In genomic region chr1:82554443-82554850, GRCm38 (mm10) we compare ENCODE assay signal across 9 mouse cellular contexts. TPM values are rescaled to one million over a fixed set of nuclear protein-coding genes. Genes with fewer than 3 reads are reported as not detected.
DNase-seq lines count a peak whose midpoint lies in the region; ATAC-seq and TF ChIP-seq lines count a peak whose summit lies in the region.
"Had no signal": no experiment of that assay in that cellular context is flagged by ENCODE, and none has a peak within 500 bp of the region (broad histone marks: within the 10 kb centered on the region; RNA-seq: fewer than 3 reads in every experiment).

No protein-coding gene starts in this region.

- peak; percentile 27 to 82; a peak in 2 of 4 replicates for TF ChIP-seq CTCF in CH12.LX (conservative IDR thresholded peaks at IDR 0.05 in 1 of 2, IDR thresholded peaks at IDR 0.05 in 1 of 2; ENCODE audit: low read depth in 2 of 2, low read length in 2 of 2)
- peak; percentile 67 for TF ChIP-seq CTCF in liver, embryonic 14.5 days (IDR thresholded peaks at IDR 0.05; ENCODE audit: low read depth)

- no peak overlapping the region for H3K27ac ChIP-seq in CH12.LX (ENCODE audit: insufficient read depth, low read depth)
- H3K27ac ChIP-seq in hindbrain, embryonic 10.5 days: no peak overlapping the region
- H3K27ac ChIP-seq in liver, embryonic 14.5 days: no peak overlapping the region
- H3K27ac ChIP-seq: limb, embryonic 15.5 days had no signal

- H3K4me3 ChIP-seq in CH12.LX (replicated peaks in 1 of 3; ENCODE audit: low read depth in 2 of 3, low read length in 2 of 3, poor library complexity in 1 of 3): no peak overlapping the region
- no peak overlapping the region for H3K4me3 ChIP-seq in hindbrain, embryonic 10.5 days
- H3K4me3 ChIP-seq in liver, embryonic 14.5 days (ENCODE audit: insufficient read depth in 1 of 2, low read depth in 2 of 2, low read length in 2 of 2): no peak overlapping the region
- H3K4me3 ChIP-seq: limb, embryonic 15.5 days had no signal

- no peak for TF ChIP-seq EP300 in CH12.LX (IDR thresholded peaks at IDR 0.05; ENCODE audit: low read length)
- no peak for TF ChIP-seq EP300 in liver, embryonic 14.5 days (IDR thresholded peaks at IDR 0.05; ENCODE audit: low read depth)

- H3K9ac ChIP-seq in CH12.LX (ENCODE audit: insufficient read depth, low read depth): no peak overlapping the region
- no peak overlapping the region for H3K9ac ChIP-seq in liver, embryonic 14.5 days (replicated peaks)
- H3K9ac ChIP-seq: limb, embryonic 15.5 days had no signal

- peaks cover 2% of the 10 kb centered on the region for H3K27me3 ChIP-seq in CH12.LX (replicated peaks)
- no peaks in the 10 kb centered on the region for H3K27me3 ChIP-seq in hindbrain, embryonic 10.5 days (ENCODE audit: insufficient read depth, poor library complexity, severe bottlenecking)
- no peaks in the 10 kb centered on the region for H3K27me3 ChIP-seq in liver, embryonic 14.5 days (ENCODE audit: control insufficient read depth, insufficient read depth, low read length)
- H3K27me3 ChIP-seq: limb, embryonic 15.5 days had no signal

- peak; percentile 8 for DNase-seq in cerebellum, adult 8-10 months
- DNase-seq in cerebellum, postnatal 4 days (ENCODE audit: low spot score in 2 of 2): no peak
- DNase-seq in CH12.LX (ENCODE audit: extremely low read depth): peak; percentile 43
- peak; percentile 73 for DNase-seq in embryo, embryonic 10.5 days (ENCODE audit: low spot score)
- DNase-seq in hindbrain, embryonic 10.5 days (ENCODE audit: low spot score): peak; percentile 47
- peak in 2 of 3 experiments; percentile 14 to 18 for DNase-seq in liver, embryonic 14.5 days (ENCODE audit: low read depth in 3 of 3, low spot score in 3 of 3)
- DNase-seq in ovary, postnatal 36 days (ENCODE audit: low spot score): peak; percentile 15
- no peak for DNase-seq in gastrocnemius, postnatal 25 days

- in situ Hi-C loops in CH12.LX (cut with MboI; ENCODE audit: low pct_ligation_motif_present, low pct_unique_long_range_greater_than_20kb, low sequenced_read_pairs): loop anchor here (10.0 to 25.0 kb wide), 2 partner anchors 90 to 208 kb away; partner anchors contain the start of genes Gm47791 and Tm4sf20

- no peaks in the 10 kb centered on the region for H3K79me2 ChIP-seq in CH12.LX (replicated peaks; ENCODE audit: control insufficient read depth, extremely low read depth, insufficient read depth, poor library complexity, severe bottlenecking)

- 0 out of 4 replicates have a peak, but pooled peaks cover 0 to 4% of the 10 kb centered on the region in 2 experiments for H3K4me1 ChIP-seq in CH12.LX (ENCODE audit: control insufficient read depth in 1 of 2, insufficient read depth in 2 of 2)
- H3K4me1 ChIP-seq in hindbrain, embryonic 10.5 days (replicated peaks): no peaks in the 10 kb centered on the region
- H3K4me1 ChIP-seq in liver, embryonic 14.5 days (replicated peaks; ENCODE audit: control insufficient read depth in 2 of 2, insufficient read depth in 2 of 2, low read length in 1 of 2): no peaks in the 10 kb centered on the region
- H3K4me1 ChIP-seq: limb, embryonic 15.5 days had no signal

- WGBS in hindbrain, embryonic 10.5 days: 45% methylated on average over 6 of the region's 6 CpGs
- WGBS in liver, embryonic 14.5 days (ENCODE audit: insufficient replicate concordance): 35% methylated on average over 6 of the region's 6 CpGs

- peak; percentile 78 for TF ChIP-seq RAD21 in CH12.LX (IDR thresholded peaks at IDR 0.05; ENCODE audit: low read depth, low read length)

- ATAC-seq in liver, embryonic 14.5 days (ENCODE audit: insufficient read depth): no peak

- no peaks in the 10 kb centered on the region for H3K36me3 ChIP-seq in CH12.LX (replicated peaks in 1 of 2; ENCODE audit: control insufficient read depth in 1 of 2, insufficient read depth in 1 of 2, low read length in 1 of 2)
- no peaks in the 10 kb centered on the region for H3K36me3 ChIP-seq in hindbrain, embryonic 10.5 days
- no peaks in the 10 kb centered on the region for H3K36me3 ChIP-seq in liver, embryonic 14.5 days (replicated peaks; ENCODE audit: control insufficient read depth, insufficient read depth, low read depth)
- H3K36me3 ChIP-seq: limb, embryonic 15.5 days had no signal

- H3K4me2 ChIP-seq in CH12.LX (ENCODE audit: insufficient read depth, low read depth, poor library complexity, severe bottlenecking): no peak overlapping the region
- H3K4me2 ChIP-seq in liver, embryonic 14.5 days (ENCODE audit: low read depth): no peak overlapping the region
- H3K4me2 ChIP-seq: limb, embryonic 15.5 days had no signal

- no peaks in the 10 kb centered on the region for H3K9me3 ChIP-seq in CH12.LX (replicated peaks; ENCODE audit: low read length)
- H3K9me3 ChIP-seq in hindbrain, embryonic 10.5 days: no peaks in the 10 kb centered on the region
- H3K9me3 ChIP-seq in liver, embryonic 14.5 days (ENCODE audit: control insufficient read depth, low read length): no peaks in the 10 kb centered on the region
- H3K9me3 ChIP-seq: limb, embryonic 15.5 days had no signal

- dilution Hi-C loops in CH12.LX (cut with MboI; ENCODE audit: extremely low pct_ligation_motif_present, extremely low pct_unique_long_range_greater_than_20kb, low sequenced_read_pairs): no loop called here

- TF ChIP-seq POLR2A in CH12.LX (IDR thresholded peaks at IDR 0.05; ENCODE audit: low read depth, low read length): no peak

TF ChIP-seq in CH12.LX, 34 proteins besides CTCF, POLR2A, EP300 and RAD21:
- TF ChIP-seq SMC3 (IDR thresholded peaks at IDR 0.05; ENCODE audit: low read depth, low read length) (peak; percentile 68), ZC3H11A (IDR thresholded peaks at IDR 0.05; ENCODE audit: low read depth, low read length) (no peak), SIN3A (IDR thresholded peaks at IDR 0.05; ENCODE audit: low read length) (no peak)

RNA-seq across cellular contexts. Expression of gene Col4a4, which starts 32.2 kb away (rescaled TPM):
- total RNA-seq in CH12.LX (2012; rRNA removed): under 0.01 TPM in 1 of 2 replicates, not detected in the other
- not detected in 2 replicates for total RNA-seq in CH12.LX (2014; rRNA removed)
- 0.03 and 0.05 TPM in 2 replicates for polyA plus RNA-seq in CH12.LX (2012; ENCODE audit: insufficient read length, low read depth)
- polyA plus RNA-seq in hindbrain, embryonic 10.5 days (2016; fragmentation: Nextera tagmentation; extraction: Ambion mirVana): 0.05 and 0.18 TPM in 2 replicates
- polyA plus RNA-seq in liver, embryonic 14.5 days (2012; rRNA removed): 0.02 and 0.03 TPM in 2 replicates
- 0.01 and 0.08 TPM in 2 replicates for polyA plus RNA-seq in liver, embryonic 14.5 days (2014; fragmentation: Nextera tagmentation; extraction: Ambion mirVana)
- total RNA-seq in gastrocnemius, postnatal 25 days (2021): 1 to 10 TPM; 1.6 to 1.7 TPM

RNA-seq across cellular contexts. Expression of gene Col4a3, which starts 32.3 kb away (rescaled TPM):
- total RNA-seq in CH12.LX (2012; rRNA removed): under 0.01 TPM in 1 of 2 replicates, not detected in the other
- not detected in 2 replicates for total RNA-seq in CH12.LX (2014; rRNA removed)
- 0.07 TPM in 1 of 2 replicates, not detected in the other for polyA plus RNA-seq in CH12.LX (2012; ENCODE audit: insufficient read length, low read depth)
- polyA plus RNA-seq in hindbrain, embryonic 10.5 days (2016; fragmentation: Nextera tagmentation; extraction: Ambion mirVana): 0.10 and 0.18 TPM in 2 replicates
- polyA plus RNA-seq in liver, embryonic 14.5 days (2012; rRNA removed): 0.02 and 0.10 TPM in 2 replicates
- polyA plus RNA-seq in liver, embryonic 14.5 days (2014; fragmentation: Nextera tagmentation; extraction: Ambion mirVana): 0.10 and 0.11 TPM in 2 replicates
- 1 to 10 TPM; 1.0 to 1.3 TPM for total RNA-seq in gastrocnemius, postnatal 25 days (2021)

Comparison
In these comparisons a context has a peak if more than half of its experiments do, and no peak if none do; other contexts are left out.
1. DNase-seq: peak in cerebellum, adult 8-10 months (single experiment), CH12.LX (single experiment), embryo, embryonic 10.5 days (single experiment), hindbrain, embryonic 10.5 days (single experiment), liver, embryonic 14.5 days (2 of 3) and ovary, postnatal 36 days (single experiment); none in cerebellum, postnatal 4 days (0 of 2) and gastrocnemius, postnatal 25 days (single experiment).